Mouse (Mus musculus) heart, postnatal 0 days (tissue): ENCODE results near the gene 1810024B03Rik.

ENCODE experiments used
- CTCF ChIP-seq: IDR thresholded peaks from 2 replicates; pipeline ENCODE4 v1.5.1; 2016; ENCODE audit warnings: antibody characterized with exemption, control low read depth, low read depth
- EP300 ChIP-seq: IDR thresholded peaks from 2 replicates; pipeline ENCODE4 v1.6.1; 2016; ENCODE audit warnings: antibody characterized with exemption, low read depth

DNA sequence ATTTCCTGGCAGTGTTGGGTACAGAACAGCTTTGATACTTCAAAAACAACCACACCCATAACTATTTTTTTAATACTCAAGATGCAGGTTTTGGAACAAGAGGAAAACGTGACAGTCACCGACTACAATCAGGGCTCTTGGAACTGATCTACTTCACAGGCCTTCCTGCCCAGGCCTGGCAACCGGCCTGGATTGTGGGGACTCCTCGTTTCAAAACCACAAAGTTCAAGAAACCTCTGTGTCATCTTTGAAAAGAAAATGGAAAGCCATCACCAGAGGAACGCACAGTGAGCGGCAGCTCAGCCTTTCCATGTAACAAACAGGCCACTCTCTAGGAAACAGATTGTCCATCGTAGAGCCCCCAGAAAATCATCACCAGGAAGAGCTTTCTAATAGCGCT lies 69.0 kb downstream of the 1810024B03Rik start:
- TF ChIP-seq CTCF (no peak), EP300 (no peak)
